Mouse (Mus musculus): Measurements from ENCODE around the gene Rasa3.

Rasa3 gene

GRCm38 (mm10) chr8:13517284-13517781 lies 160.1 kb downstream of the Rasa3 start:
- in situ Hi-C loops (cut with MboI, MseI), result no loop called here
